Mouse (Mus musculus) E14TG2a.4 (cell line): ENCODE data around the gene Lhfpl3.

ENCODE experiments used
- H3K27me3 ChIP-seq: 2 replicates; pipeline ENCODE4 v1.6.1; 2014; ENCODE audit warnings: low read length, control low read depth; ENCODE audit not compliant: insufficient read depth
- H3K36me3 ChIP-seq: 2 replicates; pipeline ENCODE4 v1.6.1; 2014; ENCODE audit warnings: low read length, control low read depth; ENCODE audit not compliant: insufficient read depth
- H3K4me1 ChIP-seq: replicated peaks from 2 replicates; pipeline ENCODE4 v1.6.1; 2014; ENCODE audit warnings: low read depth, low read length, control low read depth
- H3K4me3 ChIP-seq: replicated peaks from 2 replicates; pipeline ENCODE4 v1.5.1; 2014; ENCODE audit warnings: mild to moderate bottlenecking, low read length
- H3K9me3 ChIP-seq: 2 replicates; pipeline ENCODE4 v1.6.1; 2014; ENCODE audit warnings: low read length, control low read depth
- CTCF ChIP-seq: conservative IDR thresholded peaks from 2 replicates; pipeline ENCODE4 v1.5.1; 2014; ENCODE audit warnings: low read length
- NANOG ChIP-seq: IDR thresholded peaks from 2 replicates; pipeline ENCODE4 v1.6.1; 2014; ENCODE audit warnings: borderline replicate concordance, low read length, mixed read lengths
- POU5F1 ChIP-seq: IDR thresholded peaks from 2 replicates; pipeline ENCODE4 v1.6.1; 2014; ENCODE audit warnings: low read length, borderline replicate concordance

Gene Lhfpl3

GRCm38 (mm10) chr5:23219655-23220054 lies 473.8 kb downstream of the Lhfpl3 start:
- no peak overlapping the region for H3K4me3 ChIP-seq
- H3K4me1 ChIP-seq, result peaks cover 2% of the 10 kb centered on the region
- H3K27me3 ChIP-seq, result 0 out of 2 replicates have a peak, but pooled peaks cover 10% of the 10 kb centered on the region
- H3K9me3 ChIP-seq, result peaks cover 15% of the 10 kb centered on the region; the same call in 1 of the 2 replicates
- H3K36me3 ChIP-seq, result no peaks in the 10 kb centered on the region
- TF ChIP-seq NANOG, result no peak
- no peak for TF ChIP-seq POU5F1
- no peak for TF ChIP-seq CTCF

- no peaks in the 10 kb centered on the region for H3K36me3 ChIP-seq
- peaks cover 15% of the 10 kb centered on the region for H3K4me1 ChIP-seq
- peaks cover 9% of the 10 kb centered on the region; the same call in 1 of the 2 replicates for H3K9me3 ChIP-seq
- TF ChIP-seq POU5F1, result no peak
- no peak for TF ChIP-seq NANOG
- TF ChIP-seq CTCF, result peak; percentile 58
- peaks cover 22% of the 10 kb centered on the region; the same call in 1 of the 2 replicates for H3K27me3 ChIP-seq
- H3K4me3 ChIP-seq, result no peak overlapping the region; the same call in 1 of the 2 replicates
Measured at GRCm38 (mm10) chr5:23224759-23225536, 479.1 kb downstream of the Lhfpl3 start.

GRCm38 (mm10) chr5:23225621-23226020 lies 479.8 kb downstream of the Lhfpl3 start:
- H3K4me3 ChIP-seq, result no peak overlapping the region
- TF ChIP-seq CTCF (no peak), NANOG (no peak), POU5F1 (no peak)
- H3K4me1 ChIP-seq, result peaks cover 15% of the 10 kb centered on the region
- no peaks in the 10 kb centered on the region for H3K36me3 ChIP-seq
- H3K9me3 ChIP-seq, result peaks cover 2% of the 10 kb centered on the region; the same call in 1 of the 2 replicates
- peaks cover 22% of the 10 kb centered on the region; the same call in 1 of the 2 replicates for H3K27me3 ChIP-seq

- Histone ChIP-seq H3K9me3 (no peaks in the 10 kb centered on the region), H3K36me3 (no peaks in the 10 kb centered on the region), H3K4me1 (peaks cover 15% of the 10 kb centered on the region), H3K4me3 (no peak overlapping the region), H3K27me3 (peaks cover 17% of the 10 kb centered on the region; the same call in 1 of the 2 replicates)
- TF ChIP-seq CTCF, result no peak
- no peak for TF ChIP-seq NANOG
- TF ChIP-seq POU5F1, result no peak
Measured at GRCm38 (mm10) chr5:23226753-23227152, 480.9 kb downstream of the Lhfpl3 start.

GRCm38 (mm10) chr5:23246974-23247373 lies 501.1 kb downstream of the Lhfpl3 start:
- no peaks in the 10 kb centered on the region for H3K27me3 ChIP-seq
- H3K36me3 ChIP-seq, result no peaks in the 10 kb centered on the region
- no peak overlapping the region for H3K4me3 ChIP-seq
- TF ChIP-seq POU5F1, result no peak
- TF ChIP-seq CTCF, result peak; percentile 79
- TF ChIP-seq NANOG, result no peak
- peaks cover 25% of the 10 kb centered on the region for H3K4me1 ChIP-seq
- no peaks in the 10 kb centered on the region for H3K9me3 ChIP-seq

GRCm38 (mm10) chr5:23247784-23248183 lies 501.9 kb downstream of the Lhfpl3 start:
- H3K9me3 ChIP-seq, result no peaks in the 10 kb centered on the region
- TF ChIP-seq POU5F1, result no peak
- TF ChIP-seq CTCF, result no peak
- TF ChIP-seq NANOG, result no peak
- H3K4me1 ChIP-seq, result peaks cover 28% of the 10 kb centered on the region
- H3K36me3 ChIP-seq, result no peaks in the 10 kb centered on the region
- no peak overlapping the region for H3K4me3 ChIP-seq
- no peaks in the 10 kb centered on the region for H3K27me3 ChIP-seq

- H3K27me3 ChIP-seq, result 0 out of 2 replicates have a peak, but pooled peaks cover 3% of the 10 kb centered on the region
- H3K36me3 ChIP-seq, result no peaks in the 10 kb centered on the region
- H3K9me3 ChIP-seq, result no peaks in the 10 kb centered on the region
- H3K4me1 ChIP-seq, result peaks cover 28% of the 10 kb centered on the region
- no peak overlapping the region for H3K4me3 ChIP-seq
- no peak for TF ChIP-seq NANOG
Measured at GRCm38 (mm10) chr5:23248303-23248702, 502.4 kb downstream of the Lhfpl3 start.

- TF ChIP-seq NANOG, result no peak
- no peak for TF ChIP-seq CTCF
- no peak for TF ChIP-seq POU5F1
- Histone ChIP-seq H3K4me1 (peaks cover 28% of the 10 kb centered on the region), H3K27me3 (peaks cover 7% of the 10 kb centered on the region; the same call in 1 of the 2 replicates)
Measured at GRCm38 (mm10) chr5:23249896-23250875, 504.3 kb downstream of the Lhfpl3 start.

More at GRCm38 (mm10) chr5:23249896-23250875, 504.3 kb downstream of the Lhfpl3 start:
- no peak overlapping the region for H3K4me3 ChIP-seq
- no peaks in the 10 kb centered on the region for H3K36me3 ChIP-seq
- H3K9me3 ChIP-seq, result no peaks in the 10 kb centered on the region
